Comparison of ENCODE assay signal across 16 mouse cellular contexts in the genomic region with DNA sequence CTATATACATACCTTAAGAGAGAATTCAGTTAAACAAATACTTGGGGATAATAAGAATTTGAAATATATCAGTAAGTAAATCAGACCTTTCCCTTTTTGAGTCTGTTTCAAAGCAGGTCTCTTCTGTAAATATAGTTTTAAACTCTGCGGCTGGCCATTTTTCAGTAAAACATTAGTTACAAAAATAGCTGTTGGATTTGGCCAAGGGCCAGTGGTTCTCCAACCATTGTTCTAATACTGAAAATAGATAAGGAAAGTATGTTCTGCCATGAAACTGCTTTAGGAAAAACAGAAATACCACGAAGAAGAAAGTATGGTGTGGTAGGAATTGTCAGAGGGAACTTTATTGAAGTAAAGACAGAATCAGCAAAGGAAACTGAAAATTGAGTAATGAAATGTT. TPM values are rescaled to one million over a fixed set of nuclear protein-coding genes. Genes with fewer than 3 reads are reported as not detected.
DNase-seq lines count a peak whose midpoint lies in the region; ATAC-seq and TF ChIP-seq lines count a peak whose summit lies in the region.
"Had no signal": no experiment of that assay in that cellular context is flagged by ENCODE, and none has a peak within 500 bp of the region (broad histone marks: within the 10 kb centered on the region; RNA-seq: fewer than 3 reads in every experiment).

No protein-coding gene starts in this region.

- no peak overlapping the region for H3K9ac ChIP-seq in kidney, embryonic 14.5 days (ENCODE audit: low read depth, low read length)
- H3K9ac ChIP-seq: hindbrain, embryonic 15.5 days; liver, embryonic 12.5 days; midbrain, embryonic 15.5 days had no signal

- no peak overlapping the region for H3K4me2 ChIP-seq in kidney, embryonic 14.5 days (replicated peaks; ENCODE audit: low read depth, low read length)
- H3K4me2 ChIP-seq: hindbrain, embryonic 15.5 days; liver, embryonic 12.5 days; midbrain, embryonic 15.5 days had no signal

- peaks cover 65% of the 10 kb centered on the region for H3K36me3 ChIP-seq in kidney, embryonic 14.5 days (ENCODE audit: control insufficient read depth, insufficient read depth, low read length)

- no peak for TF ChIP-seq CTCF in gastrocnemius, adult 2 months (IDR thresholded peaks at IDR 0.05)

- H3K27me3 ChIP-seq in kidney, embryonic 14.5 days (ENCODE audit: control insufficient read depth, insufficient read depth, low read length) = no peaks in the 10 kb centered on the region
- H3K27me3 ChIP-seq: hindbrain, embryonic 15.5 days; liver, embryonic 12.5 days; midbrain, embryonic 15.5 days had no signal

- ATAC-seq in kidney, embryonic 14.5 days (ENCODE audit: low FRiP score, low TSS enrichment) = no peak
- ATAC-seq: activated CD4-positive, CD25-positive, alpha-beta regulatory T cell, adult 4 months; forebrain, embryonic 14.5 days; intestine, postnatal 0 days; liver, embryonic 12.5 days; midbrain, embryonic 15.5 days had no signal

- peak; percentile 24 for DNase-seq in adrenal gland, postnatal 25 days
- DNase-seq in adrenal gland, postnatal 4 days (ENCODE audit: low spot score in 2 of 2) = no peak
- peak; percentile 61 for DNase-seq in kidney, postnatal 10 days
- DNase-seq in lung, postnatal 10 days = peak; percentile 14
- no peak for DNase-seq in lung, adult 18-20 months
- peak; percentile 37 for DNase-seq in lung, postnatal 36 days
- no peak for DNase-seq in gastrocnemius, adult 2 months
- DNase-seq: cerebellum, adult 9-11 months; thymus, postnatal 4 days had no signal

- H3K4me1 ChIP-seq in kidney, embryonic 14.5 days (ENCODE audit: control insufficient read depth, insufficient read depth, low read length) = no peaks in the 10 kb centered on the region

- intact Hi-C loops in gastrocnemius, adult 2 months (cut with DNase I) = no loop called here

- no peak overlapping the region for H3K27ac ChIP-seq in kidney, embryonic 14.5 days (ENCODE audit: low read depth, low read length)
- H3K27ac ChIP-seq in gastrocnemius, adult 2 months = no peak overlapping the region
- H3K27ac ChIP-seq: hindbrain, embryonic 15.5 days; midbrain, embryonic 15.5 days had no signal

- H3K9me3 ChIP-seq in kidney, embryonic 14.5 days (ENCODE audit: control insufficient read depth, low read length) = no peaks in the 10 kb centered on the region
- H3K9me3 ChIP-seq: hindbrain, embryonic 15.5 days; liver, embryonic 12.5 days; midbrain, embryonic 15.5 days had no signal

- H3K4me3 ChIP-seq in kidney, embryonic 14.5 days (ENCODE audit: low read length) = no peak overlapping the region
- H3K4me3 ChIP-seq in gastrocnemius, adult 2 months = no peak overlapping the region
- H3K4me3 ChIP-seq: hindbrain, embryonic 15.5 days; liver, embryonic 12.5 days; midbrain, embryonic 15.5 days had no signal

- 65% methylated on average over 2 of the region's 2 CpGs for WGBS in kidney, embryonic 14.5 days

RNA-seq across cellular contexts. Expression of a gene that starts 6.3 kb away (rescaled TPM):
- 17.2 and 31.9 TPM in 2 replicates for total RNA-seq in adrenal gland, postnatal 25 days (2021)
- total RNA-seq in adrenal gland, postnatal 4 days (2021) = 10 to 100 TPM; 20.4 to 20.6 TPM
- polyA plus RNA-seq in kidney, embryonic 14.5 days (2014; fragmentation: Nextera tagmentation; extraction: Ambion mirVana) = 0.83 and 1.0 TPM in 2 replicates
- total RNA-seq in gastrocnemius, adult 2 months (2021) = 10 to 100 TPM; 56.0 to 64.8 TPM

RNA-seq across cellular contexts. Expression of a gene that starts 7.4 kb away (rescaled TPM):
- 98.8 and 117 TPM in 2 replicates for total RNA-seq in adrenal gland, postnatal 25 days (2021)
- 10 to 100 TPM; 90.3 to 91.3 TPM for total RNA-seq in adrenal gland, postnatal 4 days (2021)
- 98.4 and 119 TPM in 2 replicates for polyA plus RNA-seq in kidney, embryonic 14.5 days (2014; fragmentation: Nextera tagmentation; extraction: Ambion mirVana)
- 10 to 100 TPM; 72.5 to 84.7 TPM for total RNA-seq in gastrocnemius, adult 2 months (2021)

Comparison
In these comparisons a context has a peak if more than half of its experiments do, and no peak if none do; other contexts are left out.
1. DNase-seq: peak in adrenal gland, postnatal 25 days (single experiment), kidney, postnatal 10 days (single experiment), lung, postnatal 10 days (single experiment) and lung, postnatal 36 days (single experiment); none in adrenal gland, postnatal 4 days (0 of 2), lung, adult 18-20 months (0 of 2) and gastrocnemius, adult 2 months (single experiment).